In the genomic region with DNA sequence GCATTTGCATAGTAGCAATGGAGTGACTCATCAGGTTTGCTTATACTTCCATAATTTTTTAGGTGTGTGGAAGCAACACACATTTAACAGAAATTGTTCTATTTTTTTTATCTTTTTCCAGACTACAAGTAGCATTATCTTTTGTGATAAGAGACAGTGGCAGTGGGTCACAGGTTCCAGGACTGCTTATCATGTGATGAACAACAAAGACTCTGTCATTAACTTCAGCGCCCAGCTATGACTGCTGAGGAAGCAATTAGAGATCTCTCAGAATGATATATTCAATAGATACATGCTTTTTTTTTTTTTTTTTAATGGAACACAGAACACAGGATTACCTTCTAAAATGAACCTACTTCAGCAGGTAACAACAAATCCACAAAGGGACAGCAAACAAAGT, we compare ENCODE assay signal across 24 mouse cellular contexts. TPM values are rescaled to one million over a fixed set of nuclear protein-coding genes. Genes with fewer than 3 reads are reported as not detected.
DNase-seq lines count a peak whose midpoint lies in the region; ATAC-seq and TF ChIP-seq lines count a peak whose summit lies in the region.
"Had no signal": no experiment of that assay in that cellular context is flagged by ENCODE, and none has a peak within 500 bp of the region (broad histone marks: within the 10 kb centered on the region; RNA-seq: fewer than 3 reads in every experiment).

No protein-coding gene starts in this region.

- no peak overlapping the region for H3K4me3 ChIP-seq in liver, embryonic 12.5 days
- H3K4me3 ChIP-seq in liver, postnatal 0 days (ENCODE audit: low read depth, low read length), result no peak overlapping the region
- H3K4me3 ChIP-seq in G1E (ENCODE audit: low read depth, low read length), result no peak overlapping the region
- no peak overlapping the region for H3K4me3 ChIP-seq in intestine, embryonic 15.5 days (replicated peaks)
- H3K4me3 ChIP-seq in liver, embryonic 16.5 days (ENCODE audit: low read depth, low read length), result no peak overlapping the region
- no peak overlapping the region for H3K4me3 ChIP-seq in kidney, adult 2 months (ENCODE audit: insufficient read depth, low read depth, low read length)
- H3K4me3 ChIP-seq: forebrain, embryonic 10.5 days; forebrain, embryonic 13.5 days; heart, adult 2 months; heart, embryonic 10.5 days; heart, embryonic 13.5 days had no signal

- no peaks in the 10 kb centered on the region for H3K27me3 ChIP-seq in liver, embryonic 12.5 days (replicated peaks)
- H3K27me3 ChIP-seq in liver, postnatal 0 days (ENCODE audit: insufficient read depth, low read length), result no peaks in the 10 kb centered on the region
- H3K27me3 ChIP-seq in G1E (ENCODE audit: insufficient read depth, low read length), result no peaks in the 10 kb centered on the region
- H3K27me3 ChIP-seq in intestine, embryonic 15.5 days (replicated peaks), result no peaks in the 10 kb centered on the region
- no peaks in the 10 kb centered on the region for H3K27me3 ChIP-seq in liver, embryonic 16.5 days (ENCODE audit: control insufficient read depth, insufficient read depth, low read depth, low read length)
- H3K27me3 ChIP-seq in kidney, adult 2 months (replicated peaks; ENCODE audit: control insufficient read depth, insufficient read depth, low read length), result no peaks in the 10 kb centered on the region
- H3K27me3 ChIP-seq: forebrain, embryonic 13.5 days; heart, embryonic 13.5 days had no signal

- peaks cover 8% of the 10 kb centered on the region; the same call in 1 of the 2 replicates for H3K4me1 ChIP-seq in liver, embryonic 12.5 days
- no peaks in the 10 kb centered on the region for H3K4me1 ChIP-seq in liver, postnatal 0 days (ENCODE audit: insufficient read depth)
- peaks cover 38% of the 10 kb centered on the region for H3K4me1 ChIP-seq in G1E (ENCODE audit: insufficient read depth, low read depth, low read length)
- no peaks in the 10 kb centered on the region for H3K4me1 ChIP-seq in intestine, embryonic 15.5 days (replicated peaks)
- H3K4me1 ChIP-seq in liver, embryonic 16.5 days (ENCODE audit: control insufficient read depth, low read depth, low read length), result no peaks in the 10 kb centered on the region
- peaks cover 2% of the 10 kb centered on the region; the same call in 1 of the 2 replicates for H3K4me1 ChIP-seq in kidney, adult 2 months (ENCODE audit: control insufficient read depth, insufficient read depth, low read length)

- no peak overlapping the region for H3K4me2 ChIP-seq in liver, embryonic 12.5 days
- no peak overlapping the region for H3K4me2 ChIP-seq in liver, postnatal 0 days (ENCODE audit: low read depth, low read length)
- no peak overlapping the region for H3K4me2 ChIP-seq in intestine, embryonic 15.5 days (replicated peaks)
- no peak overlapping the region for H3K4me2 ChIP-seq in liver, embryonic 16.5 days (ENCODE audit: low read depth, low read length)
- H3K4me2 ChIP-seq: forebrain, embryonic 13.5 days; heart, embryonic 13.5 days; hindbrain, embryonic 14.5 days had no signal

- peaks cover 19% of the 10 kb centered on the region for H3K36me3 ChIP-seq in liver, embryonic 12.5 days
- H3K36me3 ChIP-seq in liver, postnatal 0 days (replicated peaks; ENCODE audit: insufficient read depth, low read length), result 0 out of 2 replicates have a peak, but pooled peaks cover 3% of the 10 kb centered on the region
- peaks cover 40% of the 10 kb centered on the region for H3K36me3 ChIP-seq in G1E (replicated peaks)
- no peaks in the 10 kb centered on the region for H3K36me3 ChIP-seq in intestine, embryonic 15.5 days
- no peaks in the 10 kb centered on the region; the same call in 1 of the 2 replicates for H3K36me3 ChIP-seq in liver, embryonic 16.5 days (ENCODE audit: control insufficient read depth, insufficient read depth)
- H3K36me3 ChIP-seq in kidney, adult 2 months (ENCODE audit: control insufficient read depth, insufficient read depth, low read length), result peaks cover 6% of the 10 kb centered on the region; the same call in 1 of the 2 replicates

- no peak for TF ChIP-seq CTCF in liver, postnatal 0 days (IDR thresholded peaks at IDR 0.05; ENCODE audit: low read depth)
- TF ChIP-seq CTCF in G1E (IDR thresholded peaks at IDR 0.05; ENCODE audit: low read depth, low read length), result no peak
- no peak for TF ChIP-seq CTCF in kidney, adult 2 months (conservative IDR thresholded peaks at IDR 0.05; ENCODE audit: insufficient read depth, insufficient read length, low read depth, low read length)

- H3K9me3 ChIP-seq in liver, embryonic 12.5 days (replicated peaks), result no peaks in the 10 kb centered on the region
- no peaks in the 10 kb centered on the region for H3K9me3 ChIP-seq in liver, postnatal 0 days (ENCODE audit: low read length)
- no peaks in the 10 kb centered on the region for H3K9me3 ChIP-seq in G1E (replicated peaks)
- H3K9me3 ChIP-seq in intestine, embryonic 15.5 days, result no peaks in the 10 kb centered on the region
- H3K9me3 ChIP-seq in liver, embryonic 16.5 days (replicated peaks; ENCODE audit: control insufficient read depth, low read length), result no peaks in the 10 kb centered on the region
- H3K9me3 ChIP-seq: forebrain, embryonic 10.5 days; forebrain, embryonic 13.5 days; heart, embryonic 10.5 days; heart, embryonic 13.5 days had no signal

- 17% methylated on average over 1 of the region's 1 CpGs for WGBS in liver, embryonic 12.5 days (ENCODE audit: insufficient replicate concordance)
- 40% methylated on average over 1 of the region's 1 CpGs for WGBS in liver, postnatal 0 days (ENCODE audit: insufficient replicate concordance)
- 50% methylated on average over 1 of the region's 1 CpGs for WGBS in intestine, embryonic 15.5 days
- 17% methylated on average over 1 of the region's 1 CpGs for WGBS in liver, embryonic 16.5 days (ENCODE audit: insufficient replicate concordance)
- WGBS in kidney, adult 2 months, result 52% methylated on average over 1 of the region's 1 CpGs

- H3K27ac ChIP-seq in liver, embryonic 12.5 days, result no peak overlapping the region
- no peak overlapping the region for H3K27ac ChIP-seq in liver, postnatal 0 days (ENCODE audit: low read depth)
- H3K27ac ChIP-seq in intestine, embryonic 15.5 days, result no peak overlapping the region
- H3K27ac ChIP-seq in liver, embryonic 16.5 days (ENCODE audit: low read length), result no peak overlapping the region
- no peak overlapping the region for H3K27ac ChIP-seq in kidney, adult 2 months (ENCODE audit: insufficient read depth, low read depth, low read length)
- H3K27ac ChIP-seq: forebrain, embryonic 10.5 days; forebrain, embryonic 13.5 days; heart, adult 2 months; heart, embryonic 10.5 days; heart, embryonic 13.5 days; hindbrain, embryonic 14.5 days had no signal

- no peak for TF ChIP-seq EP300 in liver, postnatal 0 days (IDR thresholded peaks at IDR 0.05; ENCODE audit: low read depth)

- no peak for TF ChIP-seq POLR2A in kidney, adult 2 months (IDR thresholded peaks at IDR 0.05; ENCODE audit: low read depth, low read length)

- DNase-seq in liver, postnatal 0 days, result no peak
- DNase-seq in G1E (ENCODE audit: low spot score), result peak; percentile 23
- no peak for DNase-seq in kidney, adult 2 months
- DNase-seq in layer of hippocampus, adult 8-10 months (ENCODE audit: low spot score in 2 of 2), result no peak
- DNase-seq: adrenal gland, adult 2 months; adrenal gland, postnatal 14 days; cerebellum, adult 11-12 months; cerebellum, adult 8-10 months; cerebellum, postnatal 14 days; gastrocnemius, postnatal 10 days; gastrocnemius, postnatal 36 days; heart, adult 2 months; heart, postnatal 14 days; heart, postnatal 4 days had no signal

- ATAC-seq in liver, embryonic 12.5 days, result peak; percentile 71; the same call in 1 of the 2 replicates
- ATAC-seq in liver, postnatal 0 days, result no peak
- ATAC-seq in G1E (ENCODE audit: extremely low read depth, insufficient number of reproducible peaks, low FRiP score, poor library complexity, severe bottlenecking), result peak; percentile 98
- ATAC-seq in intestine, embryonic 15.5 days, result peak; percentile 76
- ATAC-seq in liver, embryonic 16.5 days (ENCODE audit: low read depth), result peak; percentile 24; the same call in 1 of the 2 replicates
- ATAC-seq: forebrain, embryonic 13.5 days; forebrain, embryonic 16.5 days had no signal

- no peak overlapping the region for H3K9ac ChIP-seq in liver, embryonic 12.5 days
- no peak overlapping the region for H3K9ac ChIP-seq in liver, postnatal 0 days (replicated peaks)
- H3K9ac ChIP-seq in intestine, embryonic 15.5 days, result no peak overlapping the region
- no peak overlapping the region for H3K9ac ChIP-seq in liver, embryonic 16.5 days (ENCODE audit: low read depth, low read length)
- H3K9ac ChIP-seq: forebrain, embryonic 13.5 days; heart, embryonic 13.5 days; hindbrain, embryonic 14.5 days had no signal

RNA-seq across cellular contexts. Expression of gene Epb41l5, which starts 18.4 kb away (rescaled TPM):
- 16.8 and 17.2 TPM in 2 replicates for polyA plus RNA-seq in liver, embryonic 12.5 days (2016; fragmentation: Nextera tagmentation; extraction: Ambion mirVana)
- polyA plus RNA-seq in liver, postnatal 0 days (2015; fragmentation: Nextera tagmentation; extraction: Ambion mirVana), result 25.5 and 27.4 TPM in 2 replicates
- 71.5 and 81.8 TPM in 2 replicates for total RNA-seq in G1E (2014; fragmentation: Nextera tagmentation)
- 18.5 and 22.5 TPM in 2 replicates for total RNA-seq in G1E (2017)
- polyA plus RNA-seq in G1E (2012), result 4.3 and 7.4 TPM in 2 replicates
- 38.6 and 39.4 TPM in 2 replicates for polyA plus RNA-seq in intestine, embryonic 15.5 days (2015; fragmentation: Nextera tagmentation; extraction: Ambion mirVana)
- polyA plus RNA-seq in liver, embryonic 16.5 days (2015; fragmentation: Nextera tagmentation; extraction: Ambion mirVana), result 24.7 and 26.4 TPM in 2 replicates
- polyA plus RNA-seq in kidney, adult 2 months (2012; rRNA removed), result 32.7 and 33.3 TPM in 2 replicates
- 1 to 10 TPM; 5.2 to 8.6 (median 6.6) TPM for total RNA-seq in layer of hippocampus, adult 8-10 months (2022)
- total RNA-seq: granulocyte monocyte progenitor cell, adult 5-6 weeks had no signal
